Mouse (Mus musculus) brown adipose tissue, adult 24 weeks (tissue): ENCODE data around the gene Slitrk1. TPM values are rescaled to one million over a fixed set of nuclear protein-coding genes. Genes with fewer than 3 reads are reported as not detected.

Experiments used
- H3K27ac ChIP-seq: fragments of 200-500 bp; replicated peaks from 2 replicates; pipeline ENCODE4 v1.5.1; 2012; ENCODE audit warnings: low read depth, mild to moderate bottlenecking, low read length
- H3K4me1 ChIP-seq: fragments of 200-500 bp; 2 replicates; pipeline ENCODE4 v1.6.1; 2012; ENCODE audit warnings: low read length, mixed read lengths; ENCODE audit not compliant: control insufficient read depth, insufficient read depth, insufficient read length
- H3K4me3 ChIP-seq: fragments of 200-500 bp; 2 replicates; pipeline ENCODE4 v1.5.1; 2012; ENCODE audit warnings: low read depth, mild to moderate bottlenecking, low read length, moderate library complexity; ENCODE audit not compliant: insufficient read depth
- polyA plus RNA-seq: library from polyadenylated mRNA; stranded (reverse); fragments of >200 nt; gene quantifications from 2 replicates; pipeline ENCODE4 v1.2.4, GENCODE M21; 2012; ENCODE audit not compliant: missing spikeins, insufficient read depth, insufficient read length

Slitrk1 gene
- not detected in 2 replicates for polyA plus RNA-seq

GRCm38 (mm10) chr14:108913714-108914263 lies at the start of gene Slitrk1:
Gene Slitrk1 (minus strand): TSS chr14:108914158.
- Histone ChIP-seq H3K27ac (no peak within 1 kb of the TSS), H3K4me3 (no peak within 1 kb of the TSS), H3K4me1 (no peaks in the 10 kb centered on the region)

- Histone ChIP-seq H3K4me1 (no peaks in the 10 kb centered on the region), H3K27ac (no peak overlapping the region), H3K4me3 (no peak overlapping the region)
Measured at GRCm38 (mm10) chr14:108935777-108936176, 21.8 kb upstream of the Slitrk1 start.

DNA sequence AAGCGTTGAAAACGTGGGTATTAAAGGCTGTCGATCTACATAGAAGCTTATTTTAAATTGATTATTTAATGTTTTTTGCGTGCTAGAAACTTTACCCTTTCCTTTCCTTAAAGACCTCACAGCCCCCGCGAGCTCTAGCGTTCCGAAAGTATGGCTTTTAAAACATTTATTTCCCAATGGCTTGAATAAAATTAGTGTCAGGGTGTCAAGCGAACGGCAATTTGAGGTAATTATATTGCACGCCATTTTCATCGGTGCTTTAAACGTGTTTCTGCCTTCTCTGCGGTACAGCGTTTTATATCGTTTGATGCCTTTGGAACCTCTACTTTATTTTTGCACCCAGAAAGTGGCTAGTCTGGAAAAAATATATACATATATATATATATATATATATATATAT lies 378 bp upstream of the Slitrk1 start:
- H3K27ac ChIP-seq: no peak overlapping the region
- H3K4me3 ChIP-seq: no peak overlapping the region

DNA sequence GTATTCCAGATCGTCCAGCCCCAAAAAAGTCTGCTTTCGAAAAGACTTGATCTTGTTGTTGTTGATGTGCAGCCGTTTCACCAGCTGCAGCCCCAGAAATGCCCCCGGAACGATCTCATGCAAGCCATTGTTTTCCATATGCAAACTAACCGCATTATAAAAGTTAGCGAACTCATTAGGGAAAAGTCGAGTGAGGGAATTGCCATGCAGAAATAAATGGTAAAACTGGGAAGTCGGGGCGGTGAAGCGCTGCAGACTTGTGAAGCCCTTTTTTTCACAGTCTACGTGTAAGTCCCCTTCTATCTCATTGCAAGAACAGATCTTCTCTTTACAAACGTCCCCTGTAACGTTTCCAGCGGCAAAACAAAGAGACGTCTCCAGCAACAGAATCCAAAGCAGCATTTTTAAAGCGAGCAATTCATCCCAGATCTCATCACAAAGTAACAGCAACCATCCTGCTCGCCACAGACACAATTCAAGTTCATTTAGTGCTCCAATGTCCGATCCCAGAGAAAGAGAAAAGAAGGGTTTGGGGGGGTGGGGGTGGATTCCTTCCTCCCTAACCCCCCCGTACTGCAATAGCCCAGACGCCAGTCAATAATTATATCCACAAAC lies 975 bp downstream of the Slitrk1 start:
- Histone ChIP-seq H3K4me3 (no peak overlapping the region), H3K4me1 (no peaks in the 10 kb centered on the region), H3K27ac (no peak overlapping the region)

More for the DNA sequence above, 378 bp upstream of the Slitrk1 start:
- H3K4me1 ChIP-seq: no peaks in the 10 kb centered on the region

GRCm38 (mm10) chr14:108912021-108912875 lies 1.7 kb downstream of the Slitrk1 start:
- Histone ChIP-seq H3K4me3 (no peak overlapping the region), H3K4me1 (no peaks in the 10 kb centered on the region), H3K27ac (no peak overlapping the region)

DNA sequence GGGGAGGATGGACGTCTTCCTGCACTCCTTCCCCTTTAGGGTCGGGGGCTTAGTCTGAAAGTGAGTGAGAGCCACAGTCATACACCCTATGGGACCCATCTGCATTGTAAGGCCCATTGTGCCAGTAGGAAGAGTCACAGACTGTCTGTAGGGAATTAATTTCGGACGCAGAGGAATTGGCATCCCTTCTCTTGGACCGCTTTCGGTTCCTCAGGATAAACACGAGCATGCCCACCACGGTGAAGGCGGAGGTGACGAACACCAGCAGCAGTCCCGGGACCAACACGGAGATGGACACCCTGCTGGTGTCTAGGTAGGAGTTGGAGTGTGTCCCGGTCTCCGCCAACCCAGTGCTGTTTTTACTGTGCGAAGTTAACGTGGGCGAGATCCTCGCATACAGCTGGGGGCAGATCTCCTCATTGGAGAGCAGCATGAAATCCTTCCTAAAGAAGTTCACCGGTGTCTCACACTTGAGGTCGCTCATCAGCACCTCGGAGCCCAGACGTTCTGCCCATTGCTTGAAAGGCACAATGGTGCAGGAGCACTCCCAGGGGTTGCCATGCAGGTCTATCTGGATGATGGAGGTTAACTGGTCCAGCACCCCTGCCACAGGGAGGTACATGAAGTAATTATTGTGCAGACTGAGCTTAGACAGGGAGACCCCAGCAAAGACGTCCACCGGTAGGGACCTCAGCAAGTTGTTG lies 2.7 kb downstream of the Slitrk1 start:
- Histone ChIP-seq H3K4me1 (no peaks in the 10 kb centered on the region), H3K27ac (no peak overlapping the region), H3K4me3 (no peak overlapping the region)

DNA sequence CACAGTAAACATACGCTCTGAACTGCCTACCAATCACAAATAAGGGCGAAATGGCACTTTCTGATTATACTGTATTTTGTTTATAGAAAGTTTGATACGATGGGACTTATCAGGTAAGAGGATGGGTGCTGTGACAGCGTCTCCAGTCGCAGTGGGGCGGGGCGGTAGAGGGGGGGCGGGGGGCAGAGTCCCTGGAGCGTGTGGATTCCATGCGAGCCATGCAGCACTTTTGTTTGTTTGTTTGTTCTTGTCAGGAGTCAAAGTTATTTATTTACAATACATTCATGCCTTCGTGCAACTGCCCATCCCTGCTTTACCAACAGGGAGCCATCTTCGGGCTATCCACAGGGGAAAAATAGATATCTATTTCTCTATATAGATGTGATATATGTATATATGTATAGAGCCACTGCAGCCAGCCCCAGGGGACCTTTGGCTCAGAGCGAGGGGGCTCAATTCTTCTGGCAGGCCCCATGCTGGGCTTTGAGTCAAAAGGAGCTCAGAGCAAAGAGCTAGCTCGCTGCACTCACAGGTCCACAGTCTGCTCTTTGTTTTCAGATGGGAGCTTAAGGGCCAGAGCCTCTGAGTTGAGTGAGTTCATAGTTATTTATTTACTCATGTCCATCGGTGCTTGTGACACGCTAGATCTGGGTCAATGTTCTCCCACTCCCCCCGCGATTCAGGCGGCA lies 3.4 kb downstream of the Slitrk1 start:
- Histone ChIP-seq H3K4me1 (no peaks in the 10 kb centered on the region), H3K4me3 (no peak overlapping the region), H3K27ac (no peak overlapping the region)

GRCm38 (mm10) chr14:108909336-108909953 lies 4.5 kb downstream of the Slitrk1 start:
- Histone ChIP-seq H3K4me1 (no peaks in the 10 kb centered on the region), H3K4me3 (no peak overlapping the region)

GRCm38 (mm10) chr14:108898601-108899000 lies 15.4 kb downstream of the Slitrk1 start:
- Histone ChIP-seq H3K27ac (no peak overlapping the region), H3K4me3 (no peak overlapping the region), H3K4me1 (no peaks in the 10 kb centered on the region)

More at GRCm38 (mm10) chr14:108909336-108909953, 4.5 kb downstream of the Slitrk1 start:
- no peak overlapping the region for H3K27ac ChIP-seq

DNA sequence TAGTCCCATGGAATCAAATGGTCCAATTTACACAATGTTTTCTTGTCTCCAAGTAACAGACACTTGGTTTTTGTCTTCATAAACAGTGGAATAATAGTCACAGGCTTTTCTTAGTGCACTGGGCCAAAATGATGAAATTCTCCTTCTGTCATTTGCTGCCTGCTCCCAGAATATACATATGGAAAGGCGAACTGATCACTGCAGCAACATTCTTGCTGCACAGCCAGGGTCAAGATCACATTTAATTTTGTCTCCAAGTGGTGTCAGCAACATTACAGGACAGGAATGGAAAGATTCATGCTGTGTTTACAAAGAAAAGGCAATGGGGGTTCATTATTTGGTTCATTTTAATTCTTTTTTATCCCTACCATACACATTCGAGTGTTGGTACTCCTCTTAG lies 18.5 kb downstream of the Slitrk1 start:
- Histone ChIP-seq H3K4me3 (no peak overlapping the region), H3K4me1 (no peaks in the 10 kb centered on the region), H3K27ac (no peak overlapping the region)

DNA sequence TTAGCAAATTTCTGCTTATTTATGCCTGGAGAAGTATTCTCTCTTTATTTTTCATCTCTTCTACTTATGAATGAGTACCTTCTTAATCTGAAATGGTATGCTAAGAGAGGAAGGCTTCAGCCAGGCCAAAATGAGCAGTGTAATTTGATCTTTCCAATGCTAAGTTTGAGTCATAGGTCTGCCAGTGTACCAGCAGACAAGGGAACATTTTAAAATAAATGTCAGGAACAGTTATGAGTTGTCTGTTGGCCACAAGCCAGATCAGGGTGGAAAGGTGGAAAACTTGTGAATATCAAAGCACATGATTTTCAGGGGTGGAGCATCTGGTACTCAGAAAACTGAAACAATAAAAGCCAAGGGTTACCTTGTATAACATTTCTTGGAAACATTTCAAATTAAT lies 46.1 kb downstream of the Slitrk1 start:
- H3K27ac ChIP-seq: no peak overlapping the region
- no peaks in the 10 kb centered on the region for H3K4me1 ChIP-seq
- H3K4me3 ChIP-seq: no peak overlapping the region

DNA sequence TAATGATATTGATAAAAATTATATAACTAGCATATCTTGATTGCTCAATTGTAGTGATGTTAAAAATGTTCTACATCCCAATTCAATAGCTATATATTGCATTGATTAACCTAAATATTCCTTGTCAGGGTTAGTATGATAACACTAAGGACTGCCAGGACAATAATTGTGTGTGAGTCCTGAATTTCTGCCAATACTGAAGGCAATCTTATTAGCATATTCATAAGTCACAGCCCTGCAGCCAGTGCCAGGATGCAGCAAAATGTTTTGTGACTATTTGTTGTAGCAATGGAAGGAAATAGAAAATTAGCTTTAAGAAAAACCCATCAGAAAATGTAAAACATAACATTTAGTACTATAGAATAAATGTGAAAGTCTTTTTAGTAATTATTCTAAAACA lies 49.3 kb downstream of the Slitrk1 start:
- H3K27ac ChIP-seq: no peak overlapping the region
- no peaks in the 10 kb centered on the region for H3K4me1 ChIP-seq
- H3K4me3 ChIP-seq: no peak overlapping the region

DNA sequence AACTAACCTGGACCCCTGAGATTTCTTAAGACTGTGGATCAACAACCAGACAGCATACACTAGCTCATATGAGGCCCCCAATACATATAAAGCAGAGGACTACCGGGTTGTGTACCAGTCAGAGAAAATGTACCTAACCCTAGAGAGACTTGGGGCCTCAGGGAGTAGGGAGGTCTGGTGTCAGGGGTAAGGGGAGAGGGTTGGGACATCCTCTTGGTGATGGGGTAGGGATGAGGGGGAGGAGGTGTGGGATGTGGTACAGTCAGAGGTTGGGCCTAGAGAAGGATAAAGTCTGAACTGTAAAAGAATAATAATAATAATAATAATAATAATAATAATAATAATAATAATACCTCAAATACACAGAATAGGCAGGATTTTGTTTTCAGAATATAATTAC lies 54.6 kb downstream of the Slitrk1 start:
- Histone ChIP-seq H3K4me3 (no peak overlapping the region), H3K4me1 (no peaks in the 10 kb centered on the region), H3K27ac (no peak overlapping the region)
